Mouse (Mus musculus) forebrain, embryonic 12.5 days (tissue): Measurements from ENCODE around the gene Ftl1. TPM values are rescaled to one million over a fixed set of nuclear protein-coding genes. Genes with fewer than 3 reads are reported as not detected.
A peak's percentile ranks its signal among the peaks of the same experiment; 100 is the strongest.

Experiments used
- ATAC-seq: fragments of 200-750 bp; cut with Nextera tagmentation; 2 replicates; pipeline ENCODE4 v1.8.0; 2017; ENCODE audit warnings: moderate TSS enrichment; ENCODE audit not compliant: low FRiP score
- H3K27ac ChIP-seq: fragments of 300-500 bp; sonication (generic); 2 replicates; pipeline ENCODE4 v1.5.1; 2016; ENCODE audit warnings: mild to moderate bottlenecking
- H3K27me3 ChIP-seq: fragments of 300-500 bp; sonication (generic); 2 replicates; pipeline ENCODE4 v1.6.1; 2016; ENCODE audit warnings: mild to moderate bottlenecking
- H3K36me3 ChIP-seq: fragments of 300-500 bp; sonication (generic); replicated peaks from 2 replicates; pipeline ENCODE4 v1.6.1; 2016; ENCODE audit warnings: mild to moderate bottlenecking
- H3K4me1 ChIP-seq: fragments of 300-500 bp; sonication (generic); 2 replicates; pipeline ENCODE4 v1.6.1; 2016
- H3K4me2 ChIP-seq: fragments of 300-500 bp; sonication (generic); 2 replicates; pipeline ENCODE4 v1.6.1; 2016; ENCODE audit warnings: mild to moderate bottlenecking, moderate library complexity
- H3K4me3 ChIP-seq: fragments of 300-500 bp; sonication (generic); replicated peaks from 2 replicates; pipeline ENCODE4 v1.5.1; 2016; ENCODE audit warnings: mild to moderate bottlenecking
- H3K9ac ChIP-seq: fragments of 300-500 bp; sonication (generic); 2 replicates; pipeline ENCODE4 v1.6.1; 2016; ENCODE audit warnings: mild to moderate bottlenecking
- H3K9me3 ChIP-seq: fragments of 300-500 bp; sonication (generic); 2 replicates; pipeline ENCODE4 v1.6.1; 2016
- WGBS: fragments of 180-500 bp; shearing (Covaris S2); methylation state at CpG from one replicate; pipeline ENCODE4 v1.1.7; 2016; 5-methylcytosine and 5-hydroxymethylcytosine counted together
- polyA plus RNA-seq: library from polyadenylated mRNA; unstranded; fragments of >200 nt; fragmentation: Nextera tagmentation; extraction: Ambion mirVana; gene quantifications from 2 replicates; pipeline ENCODE4 v1.2.1, GENCODE M21; 2016

Ftl1 gene
- polyA plus RNA-seq, 1 experiment from 2014 or later: 5,523 TPM

DNA sequence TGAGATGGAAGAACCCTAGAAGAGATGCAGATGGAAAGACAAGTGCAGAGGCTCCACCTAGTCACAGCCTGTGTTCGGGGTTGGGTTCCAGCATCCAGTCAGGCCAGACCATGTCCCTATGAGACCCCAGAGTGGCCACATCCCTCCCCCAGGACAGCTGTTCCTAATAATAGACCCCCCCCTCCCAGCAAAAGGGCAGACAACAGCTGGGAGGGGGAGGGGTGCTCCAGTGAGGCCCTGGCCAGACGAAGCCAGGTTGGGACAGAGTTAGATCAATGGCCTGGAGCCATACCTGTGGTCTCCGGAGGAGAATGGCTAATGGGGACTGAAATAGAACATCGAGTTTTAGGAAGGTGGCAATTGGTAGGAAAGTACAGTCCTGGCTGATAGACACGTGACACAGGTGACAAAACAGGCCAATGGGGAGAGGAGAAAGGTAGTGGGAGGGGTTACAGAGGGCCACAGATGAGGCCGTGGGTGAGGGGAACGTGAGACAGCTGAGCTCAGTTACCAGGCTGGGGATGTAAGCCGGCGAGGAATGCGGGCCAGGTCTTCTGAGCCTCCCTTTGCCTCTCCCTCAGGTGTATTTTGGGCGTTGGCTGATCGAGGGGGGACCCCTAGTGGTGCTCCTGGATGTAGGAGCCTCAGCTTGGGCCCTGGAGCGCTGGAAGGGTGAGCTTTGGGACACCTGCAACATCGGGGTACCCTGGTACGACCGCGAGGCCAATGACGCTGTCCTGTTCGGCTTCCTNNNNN is 22.0 kb downstream of the Ftl1 start, which contains the start of gene Ruvbl2:
Gene Ruvbl2 (minus strand): TSS at position 576 of the 756 bp plus-strand sequence.
- Histone ChIP-seq H3K9ac (no peak within 1 kb of the TSS), H3K9me3 (no peaks in the 10 kb centered on the region), H3K4me2 (peak within 1 kb of the TSS; percentile 21), H3K27me3 (0 out of 2 replicates have a peak, but pooled peaks cover 4% of the 10 kb centered on the region), H3K36me3 (peaks cover 20% of the 10 kb centered on the region), H3K27ac (no peak within 1 kb of the TSS), H3K4me1 (peaks cover 43% of the 10 kb centered on the region), H3K4me3 (no peak within 1 kb of the TSS)
- 14% methylated on average over 19 of the region's 19 CpGs for WGBS
- ATAC-seq: no peak

DNA sequence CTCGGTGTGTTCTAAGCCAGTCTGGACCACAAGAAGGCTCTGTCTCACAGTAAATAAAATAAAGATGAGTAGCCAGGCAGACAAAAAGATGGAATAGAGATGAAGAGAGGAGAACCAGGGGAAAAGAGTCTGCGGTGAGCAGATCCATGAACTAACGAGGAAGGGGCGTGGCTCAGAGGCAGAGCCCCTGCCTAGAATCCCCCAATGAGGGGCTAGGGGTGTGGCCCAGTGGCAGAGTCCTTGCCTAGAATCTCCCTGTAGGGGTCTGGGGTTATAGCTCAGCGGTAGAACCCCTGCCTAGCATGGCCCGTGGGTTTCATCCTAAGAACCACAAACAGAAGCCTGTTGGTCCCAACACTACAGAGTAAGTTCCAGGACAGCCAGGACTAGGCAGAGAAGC is 22.6 kb downstream of the Ftl1 start:
- Histone ChIP-seq H3K4me3 (no peak overlapping the region), H3K27me3 (0 out of 2 replicates have a peak, but pooled peaks cover 4% of the 10 kb centered on the region), H3K9me3 (no peaks in the 10 kb centered on the region), H3K9ac (no peak overlapping the region), H3K4me1 (peaks cover 45% of the 10 kb centered on the region), H3K27ac (no peak overlapping the region), H3K4me2 (peak overlapping the region; percentile 21; the same call in 1 of the 2 replicates), H3K36me3 (peaks cover 18% of the 10 kb centered on the region)
- 24% methylated on average over 6 of the region's 6 CpGs for WGBS
- ATAC-seq: no peak

DNA sequence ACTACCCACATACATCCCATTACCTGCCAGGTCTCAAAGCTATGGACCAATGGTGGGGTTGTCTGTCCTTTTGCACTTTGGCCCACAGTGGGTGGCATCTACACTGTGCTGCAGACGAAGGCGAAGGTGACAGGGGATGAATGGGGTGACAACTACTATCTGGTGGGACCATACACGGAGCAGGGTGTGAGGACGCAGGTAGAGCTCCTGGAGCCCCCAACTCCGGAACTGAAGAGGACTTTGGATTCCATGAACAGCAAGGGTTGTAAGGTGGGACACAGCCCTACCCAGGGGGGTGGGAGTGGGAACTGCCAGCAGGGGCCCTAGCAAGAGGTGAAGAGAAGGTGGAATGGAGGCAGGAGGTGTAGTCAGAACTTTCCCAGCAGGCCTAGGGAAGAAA is 23.2 kb downstream of the Ftl1 start:
- no peak for ATAC-seq
- Histone ChIP-seq H3K27me3 (0 out of 2 replicates have a peak, but pooled peaks cover 4% of the 10 kb centered on the region), H3K9me3 (no peaks in the 10 kb centered on the region), H3K4me1 (peaks cover 45% of the 10 kb centered on the region), H3K9ac (peak overlapping the region; percentile 85; the same call in 1 of the 2 replicates), H3K4me2 (no peak overlapping the region), H3K36me3 (peaks cover 24% of the 10 kb centered on the region), H3K4me3 (no peak overlapping the region), H3K27ac (no peak overlapping the region)
- WGBS: 93% methylated on average over 5 of the region's 5 CpGs

DNA sequence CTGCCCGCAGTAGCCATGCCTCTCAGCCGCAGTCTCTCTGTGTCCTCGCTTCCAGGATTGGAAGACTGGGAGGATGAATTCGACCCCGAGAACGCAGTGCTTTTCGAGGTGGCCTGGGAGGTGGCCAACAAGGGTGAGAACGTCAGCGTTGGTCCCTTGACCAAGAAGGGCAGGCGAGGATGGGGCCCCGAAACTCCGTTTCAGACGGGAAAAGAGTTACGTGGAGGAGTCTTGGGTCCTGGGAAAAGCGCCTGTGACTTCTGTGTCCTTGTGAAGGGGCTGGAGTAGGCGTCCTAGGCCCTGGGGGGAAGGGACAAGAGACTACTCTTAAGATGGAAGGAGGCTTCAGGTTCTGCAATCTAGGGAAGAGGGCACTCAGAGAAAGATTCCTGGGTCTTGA is 24.6 kb downstream of the Ftl1 start:
- Histone ChIP-seq H3K9me3 (no peaks in the 10 kb centered on the region), H3K27ac (peak overlapping the region; percentile 63; the same call in 1 of the 2 replicates), H3K4me2 (peak overlapping the region; percentile 96), H3K4me3 (peak overlapping the region; percentile 76), H3K4me1 (peaks cover 45% of the 10 kb centered on the region), H3K9ac (peak overlapping the region; percentile 85), H3K36me3 (peaks cover 24% of the 10 kb centered on the region), H3K27me3 (0 out of 2 replicates have a peak, but pooled peaks cover 4% of the 10 kb centered on the region)
- ATAC-seq: peak; percentile 30; the same call in 1 of the 2 replicates
- WGBS: 4% methylated on average over 16 of the region's 16 CpGs

DNA sequence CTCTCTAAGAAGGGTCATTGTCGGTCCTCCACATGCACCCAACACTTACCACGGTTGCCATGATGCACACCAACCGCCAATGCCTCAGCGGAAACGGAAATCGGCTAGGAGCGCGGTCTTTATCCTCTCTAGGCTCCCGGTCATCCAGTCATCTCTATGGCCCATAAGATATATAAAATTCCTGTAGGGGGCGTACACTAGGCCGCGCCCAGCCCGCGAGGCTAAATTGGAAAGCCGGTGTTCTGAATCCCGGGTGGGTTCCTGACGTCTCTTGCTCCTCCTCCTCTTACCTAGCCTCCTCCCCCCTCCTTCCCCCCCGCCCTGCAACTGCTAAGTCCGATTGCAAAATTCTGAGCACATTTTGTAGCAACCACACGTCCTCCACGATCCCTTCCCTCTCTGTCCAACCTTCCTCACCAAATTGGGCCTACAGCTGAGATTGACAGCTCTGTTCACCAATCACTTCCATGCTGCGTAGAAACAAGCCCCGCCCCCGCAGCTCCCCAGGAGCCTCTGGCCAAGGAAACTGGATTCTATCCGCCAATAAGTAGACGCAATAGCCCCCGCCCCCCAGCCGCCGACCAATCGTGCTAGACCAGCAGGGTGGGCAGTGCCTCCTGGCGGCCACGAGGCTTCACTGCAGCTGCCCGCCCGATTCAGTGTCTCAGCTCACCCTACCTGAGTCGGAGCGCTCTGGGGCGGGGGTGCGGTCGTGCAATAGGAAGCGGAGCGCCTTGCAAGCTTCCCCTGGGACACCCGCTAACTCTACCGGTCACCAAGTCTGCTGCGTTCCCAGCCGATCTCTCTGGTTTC is 25.3 kb downstream of the Ftl1 start, which contains the start of gene Gys1:
Gene Gys1 (plus strand): TSS at position 642 of the 813 bp plus-strand sequence.
- 0 out of 2 replicates have a peak, but pooled peaks cover 4% of the 10 kb centered on the region for H3K27me3 ChIP-seq
- peaks cover 29% of the 10 kb centered on the region for H3K36me3 ChIP-seq
- H3K4me2 ChIP-seq: peak within 1 kb of the TSS; percentile 96
- peaks cover 45% of the 10 kb centered on the region for H3K4me1 ChIP-seq
- no peaks in the 10 kb centered on the region for H3K9me3 ChIP-seq
- H3K27ac ChIP-seq: peak within 1 kb of the TSS; percentile 93
- under 1% methylated on average over 45 of the region's 45 CpGs for WGBS
- H3K9ac ChIP-seq: peak within 1 kb of the TSS; percentile 88
- ATAC-seq: peak; percentile 98
- H3K4me3 ChIP-seq: peak within 1 kb of the TSS; percentile 76

DNA sequence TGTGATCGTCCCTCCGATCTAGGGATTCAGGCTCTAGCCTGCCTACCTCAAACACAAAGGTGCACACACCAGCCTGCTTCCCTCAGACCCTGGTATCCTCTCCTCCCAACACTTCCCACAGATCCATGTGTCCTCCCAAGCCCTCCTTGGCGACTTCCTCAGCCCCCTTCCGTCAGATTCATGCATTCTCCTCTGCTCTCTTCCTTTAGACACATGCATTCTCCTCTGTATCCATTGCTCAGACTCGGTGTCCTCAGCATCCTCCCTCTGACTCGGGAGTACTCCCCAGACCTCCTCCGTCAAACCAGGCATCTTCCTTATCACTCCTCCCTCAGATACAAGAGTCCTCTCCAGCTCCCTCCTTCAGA is 25.9 kb downstream of the Ftl1 start:
- Histone ChIP-seq H3K9me3 (no peaks in the 10 kb centered on the region), H3K27ac (peak overlapping the region; percentile 93), H3K36me3 (peaks cover 35% of the 10 kb centered on the region), H3K4me2 (peak overlapping the region; percentile 96), H3K4me3 (peak overlapping the region; percentile 76), H3K27me3 (0 out of 2 replicates have a peak, but pooled peaks cover 4% of the 10 kb centered on the region), H3K4me1 (peaks cover 45% of the 10 kb centered on the region), H3K9ac (peak overlapping the region; percentile 88)
- ATAC-seq: no peak
- WGBS: 3% methylated on average over 7 of the region's 7 CpGs

- 91% methylated on average over 8 of the region's 8 CpGs for WGBS
- H3K4me3 ChIP-seq: no peak overlapping the region
- no peak overlapping the region for H3K4me2 ChIP-seq
- no peak overlapping the region for H3K9ac ChIP-seq
- H3K27ac ChIP-seq: no peak overlapping the region
- peaks cover under 1% of the 10 kb centered on the region; the same call in 1 of the 2 replicates for H3K27me3 ChIP-seq
- no peaks in the 10 kb centered on the region for H3K4me1 ChIP-seq
- no peak for ATAC-seq
- no peaks in the 10 kb centered on the region for H3K9me3 ChIP-seq
- peaks cover 94% of the 10 kb centered on the region for H3K36me3 ChIP-seq
Observed at GRCm38 (mm10) chr7:45426556-45426955, 33.1 kb downstream of the Ftl1 start.

GRCm38 (mm10) chr7:45421194-45421593 is 38.5 kb downstream of the Ftl1 start:
- 89% methylated on average over 14 of the region's 14 CpGs for WGBS
- ATAC-seq: no peak
- no peak overlapping the region for H3K4me3 ChIP-seq
- no peak overlapping the region for H3K27ac ChIP-seq
- no peak overlapping the region for H3K4me2 ChIP-seq
- H3K4me1 ChIP-seq: peaks cover 4% of the 10 kb centered on the region; the same call in 1 of the 2 replicates
- H3K27me3 ChIP-seq: peaks cover 54% of the 10 kb centered on the region
- no peaks in the 10 kb centered on the region for H3K9me3 ChIP-seq
- H3K36me3 ChIP-seq: peaks cover 53% of the 10 kb centered on the region
- H3K9ac ChIP-seq: no peak overlapping the region

DNA sequence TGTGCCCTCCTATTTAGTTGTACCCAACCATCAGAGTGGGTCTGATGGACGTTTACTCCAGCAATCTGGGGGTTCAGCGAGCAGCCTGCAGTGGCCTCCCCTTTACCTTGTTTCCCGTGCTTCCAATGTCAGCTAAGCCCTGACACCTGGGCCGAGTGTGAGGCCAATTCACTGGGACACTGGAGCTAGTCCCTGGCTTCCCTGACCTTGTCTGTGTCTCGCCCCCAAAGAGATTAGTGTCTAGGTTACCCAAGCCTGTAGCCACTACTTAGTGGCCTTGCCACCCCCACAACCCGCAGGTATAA is 39.1 kb downstream of the Ftl1 start, which contains the start of gene Lhb:
Gene Lhb (plus strand): TSS at position 206 of the 305 bp plus-strand sequence.
- no peak for ATAC-seq
- Histone ChIP-seq H3K4me1 (peaks cover 4% of the 10 kb centered on the region), H3K27me3 (peaks cover 60% of the 10 kb centered on the region), H3K36me3 (peaks cover 51% of the 10 kb centered on the region), H3K4me2 (no peak within 1 kb of the TSS), H3K27ac (no peak within 1 kb of the TSS), H3K4me3 (no peak within 1 kb of the TSS), H3K9me3 (no peaks in the 10 kb centered on the region), H3K9ac (no peak within 1 kb of the TSS)
- 58% methylated on average over 6 of the region's 6 CpGs for WGBS

DNA sequence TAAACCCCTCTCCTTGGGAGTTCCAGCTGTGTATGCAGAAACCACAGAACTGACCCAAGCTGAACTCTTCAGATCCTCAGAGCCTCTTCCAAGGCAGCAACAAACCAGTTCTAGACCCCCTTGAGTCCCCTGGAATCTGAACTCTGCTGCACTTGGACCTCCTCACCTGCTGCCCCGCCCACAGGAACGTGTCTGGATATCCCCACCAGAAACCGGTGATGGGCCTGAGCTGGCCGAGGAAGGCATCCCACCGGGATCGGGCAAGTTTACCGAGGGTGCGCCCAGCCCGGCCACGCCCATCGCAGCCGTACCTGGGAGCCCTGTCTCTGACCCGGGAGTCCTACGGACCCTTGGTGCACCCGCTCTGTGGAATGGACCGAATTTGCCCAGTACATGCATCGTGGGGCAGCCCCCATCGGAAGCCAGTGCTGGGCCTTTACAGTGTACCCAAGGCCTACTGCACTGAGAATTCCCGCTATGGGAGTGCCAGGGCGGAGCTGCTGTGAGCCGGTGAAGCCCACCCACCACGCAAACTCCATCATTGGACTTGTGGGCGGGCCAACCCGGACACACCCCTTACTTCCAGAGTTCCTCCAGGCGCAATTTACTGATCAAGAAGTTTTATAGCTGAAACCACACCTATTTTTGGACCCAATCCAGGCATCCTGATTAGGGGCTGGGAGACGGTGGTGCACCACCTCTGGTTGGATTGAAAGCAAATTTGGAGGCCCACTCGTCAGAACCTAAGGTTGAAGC is 39.6 kb downstream of the Ftl1 start:
- no peaks in the 10 kb centered on the region for H3K9me3 ChIP-seq
- H3K4me2 ChIP-seq: no peak overlapping the region
- peaks cover 46% of the 10 kb centered on the region for H3K36me3 ChIP-seq
- 16% methylated on average over 27 of the region's 27 CpGs for WGBS
- peaks cover 66% of the 10 kb centered on the region for H3K27me3 ChIP-seq
- no peak overlapping the region for H3K9ac ChIP-seq
- ATAC-seq: no peak
- H3K4me3 ChIP-seq: no peak overlapping the region
- H3K27ac ChIP-seq: no peak overlapping the region
- peaks cover 4% of the 10 kb centered on the region for H3K4me1 ChIP-seq

GRCm38 (mm10) chr7:45417962-45418492 is 41.7 kb downstream of the Ftl1 start:
- H3K9ac ChIP-seq: no peak overlapping the region
- H3K27me3 ChIP-seq: peaks cover 86% of the 10 kb centered on the region
- ATAC-seq: no peak
- H3K4me3 ChIP-seq: no peak overlapping the region
- no peak overlapping the region for H3K4me2 ChIP-seq
- no peaks in the 10 kb centered on the region for H3K9me3 ChIP-seq
- no peak overlapping the region for H3K27ac ChIP-seq
- peaks cover 26% of the 10 kb centered on the region for H3K36me3 ChIP-seq
- peaks cover 18% of the 10 kb centered on the region for H3K4me1 ChIP-seq
- 9% methylated on average over 13 of the region's 13 CpGs for WGBS
